Mouse (Mus musculus) forebrain, embryonic 13.5 days (tissue): ENCODE results near the gene Olfr424. TPM values are rescaled to one million over a fixed set of nuclear protein-coding genes. Genes with fewer than 3 reads are reported as not detected.

ENCODE experiments used
- ATAC-seq: fragments of 200-750 bp; cut with Nextera tagmentation; 2 replicates; pipeline ENCODE4 v1.8.0; 2017
- H3K27ac ChIP-seq: fragments of 300-500 bp; sonication (generic); 2 replicates; pipeline ENCODE4 v1.5.1; 2015; ENCODE audit warnings: inconsistent platforms, mild to moderate bottlenecking, moderate library complexity
- H3K27me3 ChIP-seq: fragments of 300-500 bp; sonication (generic); 2 replicates; pipeline ENCODE4 v1.6.1; 2015; ENCODE audit warnings: mild to moderate bottlenecking, inconsistent platforms
- H3K36me3 ChIP-seq: fragments of 300-500 bp; sonication (generic); 2 replicates; pipeline ENCODE4 v1.6.1; 2015; ENCODE audit warnings: mild to moderate bottlenecking, inconsistent platforms; ENCODE audit not compliant: poor library complexity, severe bottlenecking
- H3K4me1 ChIP-seq: fragments of 300-500 bp; sonication (generic); 2 replicates; pipeline ENCODE4 v1.6.1; 2015; ENCODE audit warnings: inconsistent platforms
- H3K4me2 ChIP-seq: fragments of 300-500 bp; sonication (generic); 2 replicates; pipeline ENCODE4 v1.6.1; 2015; ENCODE audit warnings: inconsistent platforms, mild to moderate bottlenecking, moderate library complexity
- H3K4me3 ChIP-seq: fragments of 300-500 bp; sonication (generic); 2 replicates; pipeline ENCODE4 v1.5.1; 2015; ENCODE audit warnings: mild to moderate bottlenecking, inconsistent platforms
- H3K9ac ChIP-seq: fragments of 300-500 bp; sonication (generic); 2 replicates; pipeline ENCODE4 v1.6.1; 2015; ENCODE audit warnings: mild to moderate bottlenecking, inconsistent platforms
- H3K9me3 ChIP-seq: fragments of 300-500 bp; sonication (generic); replicated peaks from 2 replicates; pipeline ENCODE4 v1.6.1; 2016; ENCODE audit warnings: inconsistent platforms
- WGBS: fragments of 180-500 bp; shearing (Covaris S2); methylation state at CpG from one replicate; pipeline ENCODE4 v1.1.7; 2015; 5-methylcytosine and 5-hydroxymethylcytosine counted together
- polyA plus RNA-seq: library from polyadenylated mRNA; unstranded; fragments of >200 nt; fragmentation: Nextera tagmentation; extraction: Ambion mirVana; gene quantifications from 2 replicates; pipeline ENCODE4 v1.2.1, GENCODE M21; 2015

Gene Olfr424
- polyA plus RNA-seq, 1 experiment from 2014 or later, result not detected

DNA sequence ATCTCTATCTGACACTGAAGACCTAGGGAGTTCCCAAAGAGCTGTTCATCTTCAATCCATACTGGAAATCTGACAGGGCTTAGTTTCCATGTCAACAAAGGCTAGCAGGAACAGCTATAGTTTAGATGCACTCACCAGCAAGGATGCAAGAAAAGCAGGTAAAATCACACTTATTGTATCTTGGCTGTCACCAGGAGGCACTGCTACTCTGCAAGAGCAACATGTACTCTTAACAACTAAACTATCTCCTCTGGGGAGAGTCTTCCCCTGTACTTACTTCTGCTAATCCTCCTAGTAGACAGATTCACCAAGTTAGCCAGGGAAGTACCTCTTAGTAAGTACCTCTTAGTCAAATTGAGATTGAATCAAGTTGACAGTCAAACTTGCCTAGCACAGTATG lies 37.7 kb downstream of the Olfr424 start:
- Histone ChIP-seq H3K4me1 (0 out of 2 replicates have a peak, but pooled peaks cover 4% of the 10 kb centered on the region), H3K4me3 (no peak overlapping the region), H3K36me3 (no peaks in the 10 kb centered on the region), H3K9me3 (no peaks in the 10 kb centered on the region), H3K4me2 (no peak overlapping the region), H3K27ac (no peak overlapping the region), H3K27me3 (no peaks in the 10 kb centered on the region), H3K9ac (no peak overlapping the region)
- no peak for ATAC-seq

DNA sequence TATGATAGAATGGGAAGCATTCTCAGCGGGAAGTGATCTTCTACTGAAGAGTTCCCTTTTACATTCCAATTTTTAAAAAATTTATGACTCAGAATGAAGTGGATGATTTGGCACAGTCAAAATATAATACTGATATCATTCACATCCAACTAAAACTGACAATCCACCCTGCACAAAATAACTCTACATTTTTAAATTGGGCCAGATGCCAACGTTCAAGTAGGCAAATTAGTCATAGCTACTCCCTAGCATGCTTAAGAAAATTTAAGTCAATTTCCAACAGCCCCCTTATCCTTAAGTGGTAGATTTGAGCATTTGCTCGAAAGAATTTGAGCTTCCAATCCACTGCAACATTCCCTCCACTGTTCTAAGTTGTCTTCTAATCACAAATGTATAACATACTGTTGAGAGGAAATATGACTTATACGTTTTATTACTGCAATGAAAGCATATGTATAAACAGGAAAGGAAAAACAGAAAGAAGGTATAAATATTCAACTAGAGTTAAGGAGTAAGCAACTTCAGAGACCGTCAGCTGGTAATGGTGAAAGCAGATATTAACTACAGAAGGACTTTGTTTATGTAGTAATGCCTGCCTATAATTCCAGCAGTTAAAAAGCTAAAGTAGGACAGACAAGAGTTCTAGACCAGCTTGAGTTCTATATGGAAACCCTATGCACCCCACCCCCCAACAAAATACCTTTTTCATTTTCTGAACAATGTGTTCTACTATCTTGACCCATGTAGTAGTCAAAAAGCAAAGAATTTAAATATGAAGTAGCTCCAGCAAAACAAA lies 39.6 kb downstream of the Olfr424 start:
- H3K4me3 ChIP-seq, result no peak overlapping the region
- ATAC-seq, result no peak
- no peaks in the 10 kb centered on the region for H3K36me3 ChIP-seq
- H3K4me2 ChIP-seq, result no peak overlapping the region
- no peaks in the 10 kb centered on the region for H3K9me3 ChIP-seq
- H3K9ac ChIP-seq, result no peak overlapping the region
- H3K27me3 ChIP-seq, result no peaks in the 10 kb centered on the region
- H3K4me1 ChIP-seq, result 0 out of 2 replicates have a peak, but pooled peaks cover 4% of the 10 kb centered on the region
- WGBS, result 89% methylated on average over 5 of the region's 5 CpGs
- no peak overlapping the region for H3K27ac ChIP-seq

DNA sequence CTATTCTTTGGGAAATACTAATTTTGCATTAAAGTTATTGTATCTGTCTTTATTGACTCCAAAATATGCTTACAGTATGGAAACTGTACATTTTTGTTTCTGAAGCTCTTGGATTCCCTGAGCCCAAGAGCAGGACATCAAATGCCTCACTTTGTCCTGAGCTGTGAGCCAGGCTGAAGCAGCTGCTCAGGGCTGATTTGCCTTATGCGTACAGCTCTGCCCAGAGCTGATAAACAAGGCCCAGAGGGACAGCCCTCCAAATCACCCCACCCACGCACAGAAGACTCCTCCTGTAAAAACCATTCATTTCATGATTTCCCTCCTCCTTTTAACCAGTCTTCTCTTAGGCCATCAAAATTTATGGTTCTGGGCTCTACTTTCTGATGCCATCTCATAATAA lies 40.2 kb downstream of the Olfr424 start:
- Histone ChIP-seq H3K4me3 (no peak overlapping the region), H3K9ac (no peak overlapping the region), H3K27ac (no peak overlapping the region), H3K4me2 (no peak overlapping the region), H3K27me3 (no peaks in the 10 kb centered on the region), H3K9me3 (no peaks in the 10 kb centered on the region), H3K4me1 (0 out of 2 replicates have a peak, but pooled peaks cover 4% of the 10 kb centered on the region), H3K36me3 (no peaks in the 10 kb centered on the region)
- ATAC-seq, result no peak
- 78% methylated on average over 2 of the region's 2 CpGs for WGBS

DNA sequence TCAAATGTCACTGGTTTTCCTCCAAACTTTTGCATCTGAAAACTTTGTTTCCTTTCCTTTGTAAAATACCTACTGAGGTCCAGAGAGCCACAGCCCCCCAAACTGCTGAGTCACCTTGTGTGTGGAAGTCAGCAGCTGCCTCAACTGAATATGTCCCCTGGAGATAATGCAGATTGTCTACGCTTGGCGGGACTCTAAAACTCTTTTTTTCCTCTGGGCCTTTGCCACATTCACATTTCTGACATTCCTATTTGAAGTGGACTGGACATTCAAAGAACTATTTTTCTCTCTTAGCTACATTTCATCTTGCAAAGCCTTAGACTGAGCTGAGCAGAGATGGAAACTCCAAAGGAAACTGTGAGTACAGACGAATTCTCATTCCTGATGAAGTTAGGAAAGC lies 41.3 kb downstream of the Olfr424 start, which contains the start of gene Spta1:
Spta1 (plus strand) TSS at position 172 of the 400 bp plus-strand sequence.
- no peaks in the 10 kb centered on the region for H3K9me3 ChIP-seq
- H3K9ac ChIP-seq, result no peak within 1 kb of the TSS
- H3K27ac ChIP-seq, result no peak within 1 kb of the TSS
- no peak within 1 kb of the TSS for H3K4me2 ChIP-seq
- H3K36me3 ChIP-seq, result no peaks in the 10 kb centered on the region
- 12% methylated on average over 3 of the region's 3 CpGs for WGBS
- ATAC-seq, result no peak
- H3K4me1 ChIP-seq, result 0 out of 2 replicates have a peak, but pooled peaks cover 4% of the 10 kb centered on the region
- no peaks in the 10 kb centered on the region for H3K27me3 ChIP-seq
- H3K4me3 ChIP-seq, result no peak within 1 kb of the TSS

Other genes with a start within 250 kb of the Olfr424 start
- 0.12 and 0.15 TPM in 2 replicates for gene Ifi211, start 218.5 kb upstream of the Olfr424 start, polyA plus RNA-seq
- 0.79 and 0.90 TPM in 2 replicates for gene Mndal, start 189.0 kb upstream of the Olfr424 start, polyA plus RNA-seq
- gene Ifi203, start 188.8 kb upstream of the Olfr424 start, polyA plus RNA-seq, result 0.78 and 1.7 TPM in 2 replicates
- gene Ifi202b, start 148.8 kb upstream of the Olfr424 start, polyA plus RNA-seq, result not detected in 2 replicates
- not detected in 2 replicates for gene Ifi205, start 99.7 kb upstream of the Olfr424 start, polyA plus RNA-seq
- gene Olfr433, start 90.8 kb upstream of the Olfr424 start, polyA plus RNA-seq, result not detected in 2 replicates
- gene Olfr432, start 82.3 kb upstream of the Olfr424 start, polyA plus RNA-seq, result not detected in 2 replicates
- gene Olfr430, start 64.9 kb upstream of the Olfr424 start, polyA plus RNA-seq, result not detected in 2 replicates
- gene Olfr429, start 47.2 kb upstream of the Olfr424 start, polyA plus RNA-seq, result not detected in 2 replicates
- gene Olfr427, start 34.6 kb upstream of the Olfr424 start, polyA plus RNA-seq, result not detected in 2 replicates
- not detected in 2 replicates for gene Olfr231, start 10.4 kb upstream of the Olfr424 start, polyA plus RNA-seq
- 0.04 TPM in 1 of 2 replicates, not detected in the other for gene Olfr420, start 24.1 kb downstream of the Olfr424 start, polyA plus RNA-seq
- gene Spta1, start 41.3 kb downstream of the Olfr424 start, polyA plus RNA-seq, result 0.13 and 0.21 TPM in 2 replicates
- gene Olfr419, start 120.5 kb downstream of the Olfr424 start, polyA plus RNA-seq, result not detected in 2 replicates
- gene Mptx1, start 199.0 kb downstream of the Olfr424 start, polyA plus RNA-seq, result not detected in 2 replicates
- not detected in 2 replicates for gene Olfr417, start 233.6 kb downstream of the Olfr424 start, polyA plus RNA-seq